Mouse (Mus musculus) neural tube, embryonic 14.5 days (tissue): ENCODE data around the gene Clmp. TPM values are rescaled to one million over a fixed set of nuclear protein-coding genes. Genes with fewer than 3 reads are reported as not detected.

Experiments used
- ATAC-seq: fragments of 200-750 bp; cut with Nextera tagmentation; 2 replicates; pipeline ENCODE4 v1.8.0; 2017; ENCODE audit warnings: low read depth, mild to moderate bottlenecking, moderate TSS enrichment, moderate library complexity
- H3K27ac ChIP-seq: fragments of 300-500 bp; sonication (generic); 2 replicates; pipeline ENCODE4 v1.5.1; 2014; ENCODE audit warnings: low read depth, mild to moderate bottlenecking, control low read depth, low read length, moderate library complexity, mixed read lengths
- H3K27me3 ChIP-seq: fragments of 300-500 bp; sonication (generic); 2 replicates; pipeline ENCODE4 v1.6.1; 2014; ENCODE audit warnings: low read length; ENCODE audit not compliant: control insufficient read depth, insufficient read depth
- H3K36me3 ChIP-seq: fragments of 300-500 bp; sonication (generic); 2 replicates; pipeline ENCODE4 v1.6.1; 2014; ENCODE audit warnings: low read length, mixed read lengths; ENCODE audit not compliant: control insufficient read depth, insufficient read depth
- H3K4me1 ChIP-seq: fragments of 300-500 bp; sonication (generic); 2 replicates; pipeline ENCODE4 v1.6.1; 2014; ENCODE audit warnings: low read length; ENCODE audit not compliant: control insufficient read depth, insufficient read depth
- H3K4me2 ChIP-seq: fragments of 300-500 bp; sonication (generic); 2 replicates; pipeline ENCODE4 v1.6.1; 2014; ENCODE audit warnings: mild to moderate bottlenecking, low read depth, low read length, control low read depth
- H3K4me3 ChIP-seq: fragments of 300-500 bp; sonication (generic); 2 replicates; pipeline ENCODE4 v1.5.1; 2014; ENCODE audit warnings: low read depth, low read length, control low read depth, mixed read lengths
- H3K9ac ChIP-seq: fragments of 300-500 bp; sonication (generic); replicated peaks from 2 replicates; pipeline ENCODE4 v1.6.1; 2014; ENCODE audit warnings: low read depth, mild to moderate bottlenecking, control low read depth, low read length, mixed read lengths
- H3K9me3 ChIP-seq: fragments of 300-500 bp; sonication (generic); 2 replicates; pipeline ENCODE4 v1.6.1; 2016; ENCODE audit warnings: low read length; ENCODE audit not compliant: control insufficient read depth
- WGBS: fragments of 180-500 bp; shearing (Covaris S2); extraction: QIAGEN DNeasy Blood & Tissue Kit; methylation state at CpG from one replicate; pipeline ENCODE4 v1.1.7; 2014; 5-methylcytosine and 5-hydroxymethylcytosine counted together
- polyA plus RNA-seq: library from polyadenylated mRNA; unstranded; fragments of >200 nt; fragmentation: Nextera tagmentation; extraction: Ambion mirVana; gene quantifications from 2 replicates; pipeline ENCODE4 v1.2.1, GENCODE M21; 2014

Clmp gene
- polyA plus RNA-seq, 1 experiment from 2014 or later = 62.0 TPM

- Histone ChIP-seq H3K27ac (no peak overlapping the region), H3K9ac (no peak overlapping the region), H3K9me3 (no peaks in the 10 kb centered on the region), H3K36me3 (no peaks in the 10 kb centered on the region), H3K27me3 (no peaks in the 10 kb centered on the region), H3K4me1 (no peaks in the 10 kb centered on the region), H3K4me2 (no peak overlapping the region), H3K4me3 (no peak overlapping the region)
- 74% methylated on average over 6 of the region's 6 CpGs for WGBS
- ATAC-seq = no peak
These were observed 35.8 kb upstream of the Clmp start for GRCm38 (mm10) chr9:40649983-40650382.

- no peak overlapping the region for H3K27ac ChIP-seq
- H3K4me2 ChIP-seq = no peak overlapping the region
- no peak for ATAC-seq
- 90% methylated on average over 4 of the region's 4 CpGs for WGBS
- H3K36me3 ChIP-seq = no peaks in the 10 kb centered on the region
- H3K27me3 ChIP-seq = no peaks in the 10 kb centered on the region
- no peaks in the 10 kb centered on the region for H3K4me1 ChIP-seq
- H3K9ac ChIP-seq = no peak overlapping the region
- H3K4me3 ChIP-seq = no peak overlapping the region
- H3K9me3 ChIP-seq = no peaks in the 10 kb centered on the region
These were observed 34.4 kb upstream of the Clmp start for GRCm38 (mm10) chr9:40651239-40651859.

DNA sequence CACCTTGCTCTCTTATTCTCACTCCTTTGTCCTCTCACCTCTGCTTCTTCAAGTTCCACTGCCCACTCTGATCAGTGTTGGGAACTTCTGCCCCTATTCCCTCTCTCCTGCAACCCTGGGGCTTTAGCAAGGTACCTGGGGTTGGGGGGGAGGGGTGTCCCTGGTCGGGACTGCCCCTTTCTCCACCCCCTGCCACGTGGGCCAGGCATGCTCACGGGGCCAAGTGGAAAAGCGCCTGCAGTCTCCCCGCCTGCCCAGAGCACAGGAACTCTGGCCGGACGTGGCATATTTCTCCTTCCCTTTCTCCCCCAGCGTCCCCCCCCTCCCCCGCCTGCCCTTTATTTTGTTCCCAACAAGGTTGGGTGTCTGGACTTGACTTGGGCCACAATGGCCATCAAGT, 33.0 kb upstream of the Clmp start:
- Histone ChIP-seq H3K4me3 (no peak overlapping the region), H3K9me3 (no peaks in the 10 kb centered on the region), H3K27me3 (no peaks in the 10 kb centered on the region), H3K36me3 (no peaks in the 10 kb centered on the region), H3K9ac (no peak overlapping the region), H3K27ac (no peak overlapping the region), H3K4me1 (no peaks in the 10 kb centered on the region), H3K4me2 (no peak overlapping the region)
- WGBS = 31% methylated on average over 9 of the region's 9 CpGs
- no peak for ATAC-seq

GRCm38 (mm10) chr9:40666190-40666803, 19.5 kb upstream of the Clmp start:
- H3K9ac ChIP-seq = no peak overlapping the region
- no peaks in the 10 kb centered on the region for H3K9me3 ChIP-seq
- no peak overlapping the region for H3K27ac ChIP-seq
- H3K4me2 ChIP-seq = no peak overlapping the region
- no peaks in the 10 kb centered on the region for H3K36me3 ChIP-seq
- no peak for ATAC-seq
- 76% methylated on average over 9 of the region's 9 CpGs for WGBS
- no peaks in the 10 kb centered on the region for H3K27me3 ChIP-seq
- H3K4me1 ChIP-seq = no peaks in the 10 kb centered on the region
- H3K4me3 ChIP-seq = no peak overlapping the region

DNA sequence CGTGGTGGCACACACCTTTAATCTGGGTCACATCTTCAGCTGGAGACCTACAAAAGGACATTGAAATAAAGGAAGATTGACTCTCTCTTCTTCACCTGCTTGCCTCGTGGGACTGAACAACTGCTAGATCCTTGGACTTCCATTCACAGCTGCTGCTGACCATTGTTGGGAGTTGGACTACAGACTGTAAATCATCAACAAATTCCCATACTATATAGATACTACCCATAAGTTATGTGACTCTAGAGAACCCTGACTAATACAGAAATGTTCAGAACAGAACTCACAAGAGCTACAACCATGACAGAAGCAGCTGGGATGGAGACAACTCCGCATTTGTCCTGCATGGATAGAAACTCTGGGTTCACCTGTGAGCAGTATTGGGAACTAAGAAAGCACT, 15.4 kb upstream of the Clmp start, which contains the start of gene Gm21915:
Gene Gm21915, plus strand, starts transcription at position 301 of the 400 bp plus-strand sequence.
- no peak within 1 kb of the TSS for H3K4me3 ChIP-seq
- no peaks in the 10 kb centered on the region for H3K9me3 ChIP-seq
- no peaks in the 10 kb centered on the region for H3K36me3 ChIP-seq
- no peak within 1 kb of the TSS for H3K27ac ChIP-seq
- no peak within 1 kb of the TSS for H3K9ac ChIP-seq
- ATAC-seq = no peak
- H3K4me1 ChIP-seq = no peaks in the 10 kb centered on the region
- H3K4me2 ChIP-seq = no peak within 1 kb of the TSS
- H3K27me3 ChIP-seq = no peaks in the 10 kb centered on the region
- WGBS = 85% methylated on average over 3 of the region's 3 CpGs

GRCm38 (mm10) chr9:40671323-40671930, 14.3 kb upstream of the Clmp start:
- Histone ChIP-seq H3K36me3 (no peaks in the 10 kb centered on the region), H3K4me1 (no peaks in the 10 kb centered on the region), H3K27me3 (no peaks in the 10 kb centered on the region), H3K4me3 (no peak overlapping the region), H3K4me2 (no peak overlapping the region), H3K9me3 (no peaks in the 10 kb centered on the region), H3K9ac (no peak overlapping the region), H3K27ac (no peak overlapping the region)
- peak; percentile 66; the same call in 1 of the 2 replicates for ATAC-seq
- 27% methylated on average over 4 of the region's 4 CpGs for WGBS

- no peaks in the 10 kb centered on the region for H3K9me3 ChIP-seq
- 79% methylated on average over 12 of the region's 12 CpGs for WGBS
- no peak overlapping the region for H3K9ac ChIP-seq
- H3K27me3 ChIP-seq = no peaks in the 10 kb centered on the region
- no peaks in the 10 kb centered on the region for H3K36me3 ChIP-seq
- H3K27ac ChIP-seq = no peak overlapping the region
- H3K4me3 ChIP-seq = no peak overlapping the region
- no peak overlapping the region for H3K4me2 ChIP-seq
- H3K4me1 ChIP-seq = no peaks in the 10 kb centered on the region
- no peak for ATAC-seq
These were observed 10.4 kb upstream of the Clmp start for GRCm38 (mm10) chr9:40675203-40675958.

DNA sequence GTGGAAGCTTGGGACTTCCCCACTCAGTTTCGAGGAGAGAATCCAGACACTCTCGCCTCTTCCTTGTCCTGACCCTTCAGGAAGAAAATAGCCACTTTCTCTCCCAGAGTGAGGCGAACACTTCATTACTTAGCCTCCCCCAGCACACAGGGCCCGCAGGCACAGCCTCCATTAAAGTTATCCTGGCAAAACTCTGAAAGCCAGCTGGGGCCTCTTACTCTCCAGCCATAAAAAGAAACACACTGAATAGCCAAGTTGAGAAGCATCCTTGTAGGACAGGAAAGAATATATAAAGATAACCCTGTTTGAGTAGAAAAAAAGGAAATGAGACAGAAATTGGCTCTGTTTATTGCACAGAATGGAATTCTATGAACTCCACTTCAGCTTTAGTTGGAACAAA, 7.1 kb upstream of the Clmp start:
- WGBS = 69% methylated on average over 4 of the region's 4 CpGs
- no peaks in the 10 kb centered on the region for H3K27me3 ChIP-seq

More for the DNA sequence above, 7.1 kb upstream of the Clmp start:
- Histone ChIP-seq H3K4me1 (no peaks in the 10 kb centered on the region), H3K27ac (no peak overlapping the region), H3K9me3 (no peaks in the 10 kb centered on the region), H3K4me3 (no peak overlapping the region), H3K9ac (no peak overlapping the region), H3K36me3 (no peaks in the 10 kb centered on the region), H3K4me2 (no peak overlapping the region)
- no peak for ATAC-seq
